Comparison of ENCODE assay signal across 7 mouse cellular contexts in genomic region chr11:59663776-59664320, GRCm38 (mm10). TPM values are rescaled to one million over a fixed set of nuclear protein-coding genes. Genes with fewer than 3 reads are reported as not detected.
DNase-seq lines count a peak whose midpoint lies in the region; ATAC-seq and TF ChIP-seq lines count a peak whose summit lies in the region.

No protein-coding gene starts in this region.

- H3K27ac ChIP-seq in ES-Bruce4 (ENCODE audit: insufficient read depth, low read length) = no peak overlapping the region
- peak overlapping the region; percentile 94 for H3K27ac ChIP-seq in heart, embryonic 13.5 days (replicated peaks)
- peak overlapping the region; percentile 45; the same call in 1 of the 2 replicates for H3K27ac ChIP-seq in limb, embryonic 12.5 days
- H3K27ac ChIP-seq in olfactory bulb, adult 2 months (ENCODE audit: insufficient read depth, low read depth, low read length) = peak overlapping the region; percentile 70; the same call in 1 of the 2 replicates

- no peak for TF ChIP-seq POLR2A in ES-Bruce4 (IDR thresholded peaks at IDR 0.05; ENCODE audit: insufficient read depth, low read length)
- TF ChIP-seq POLR2A in olfactory bulb, adult 2 months (IDR thresholded peaks at IDR 0.05; ENCODE audit: insufficient read depth, low read depth, low read length) = no peak

- peak; percentile 25 for DNase-seq in 3T3-L1 (ENCODE audit: low read depth, low spot score)
- DNase-seq in cerebellum, postnatal 36 days = no peak
- no peak for DNase-seq in testis, postnatal 14 days (ENCODE audit: low spot score)

- 5% methylated on average over 3 of the region's 3 CpGs for WGBS in heart, embryonic 13.5 days
- WGBS in limb, embryonic 12.5 days = 0% methylated on average over 3 of the region's 3 CpGs
- WGBS in olfactory bulb, adult 2 months = 1% methylated on average over 3 of the region's 3 CpGs

- peak overlapping the region; percentile 94 for H3K4me2 ChIP-seq in heart, embryonic 13.5 days
- peak overlapping the region; percentile 89 for H3K4me2 ChIP-seq in limb, embryonic 12.5 days

- no peak overlapping the region for H3K4me3 ChIP-seq in ES-Bruce4 (ENCODE audit: low read depth, low read length)
- H3K4me3 ChIP-seq in heart, embryonic 13.5 days = peak overlapping the region; percentile 84
- H3K4me3 ChIP-seq in limb, embryonic 12.5 days (replicated peaks) = peak overlapping the region; percentile 67
- peak overlapping the region; percentile 66 for H3K4me3 ChIP-seq in olfactory bulb, adult 2 months (ENCODE audit: insufficient read depth, low read depth, low read length)

- TF ChIP-seq EP300 in ES-Bruce4 (IDR thresholded peaks at IDR 0.05; ENCODE audit: insufficient read depth, low read depth, low read length) = no peak

- no peaks in the 10 kb centered on the region for H3K9me3 ChIP-seq in ES-Bruce4 (replicated peaks; ENCODE audit: control insufficient read depth, insufficient read depth, low read length, poor library complexity, severe bottlenecking)
- H3K9me3 ChIP-seq in heart, embryonic 13.5 days = no peaks in the 10 kb centered on the region
- no peaks in the 10 kb centered on the region for H3K9me3 ChIP-seq in limb, embryonic 12.5 days

- no peak for TF ChIP-seq CTCF in ES-Bruce4 (IDR thresholded peaks at IDR 0.05; ENCODE audit: low read depth, low read length)
- no peak for TF ChIP-seq CTCF in olfactory bulb, adult 2 months (IDR thresholded peaks at IDR 0.05; ENCODE audit: insufficient read depth, low read depth, low read length)

- no peaks in the 10 kb centered on the region for H3K36me3 ChIP-seq in ES-Bruce4 (ENCODE audit: control insufficient read depth, insufficient read depth, low read length, poor library complexity, severe bottlenecking)
- peaks cover 2% of the 10 kb centered on the region; the same call in 1 of the 2 replicates for H3K36me3 ChIP-seq in heart, embryonic 13.5 days
- no peaks in the 10 kb centered on the region for H3K36me3 ChIP-seq in limb, embryonic 12.5 days

- ATAC-seq in heart, embryonic 13.5 days (ENCODE audit: extremely low read depth, insufficient number of reproducible peaks, low FRiP score, low TSS enrichment) = no peak
- no peak for ATAC-seq in limb, embryonic 12.5 days (ENCODE audit: insufficient number of reproducible peaks, insufficient read depth, low FRiP score, low TSS enrichment, low read depth)

- peaks cover 2% of the 10 kb centered on the region for H3K4me1 ChIP-seq in ES-Bruce4 (ENCODE audit: control insufficient read depth, insufficient read depth, low read length)
- H3K4me1 ChIP-seq in heart, embryonic 13.5 days = peaks cover 60% of the 10 kb centered on the region
- H3K4me1 ChIP-seq in limb, embryonic 12.5 days (replicated peaks) = peaks cover 36% of the 10 kb centered on the region
- peaks cover 5% of the 10 kb centered on the region for H3K4me1 ChIP-seq in olfactory bulb, adult 2 months (ENCODE audit: control insufficient read depth, insufficient read depth, low read length)

- H3K27me3 ChIP-seq in ES-Bruce4 (ENCODE audit: control insufficient read depth, insufficient read depth, low read length, poor library complexity, severe bottlenecking) = no peaks in the 10 kb centered on the region
- H3K27me3 ChIP-seq in heart, embryonic 13.5 days (replicated peaks) = no peaks in the 10 kb centered on the region
- no peaks in the 10 kb centered on the region; the same call in 1 of the 2 replicates for H3K27me3 ChIP-seq in limb, embryonic 12.5 days

- H3K9ac ChIP-seq in ES-Bruce4 (ENCODE audit: low read depth, poor library complexity, severe bottlenecking) = peak overlapping the region; percentile 87; the same call in 1 of the 2 replicates
- peak overlapping the region; percentile 93 for H3K9ac ChIP-seq in heart, embryonic 13.5 days
- H3K9ac ChIP-seq in limb, embryonic 12.5 days (replicated peaks) = peak overlapping the region; percentile 83

RNA-seq across cellular contexts. Expression of gene Mprip, which starts 2.7 kb away (rescaled TPM):
- polyA plus RNA-seq in ES-Bruce4 (2011; ENCODE audit: insufficient read depth, insufficient read length, low read depth, missing spikeins) = 85.9 and 89.9 TPM in 2 replicates
- polyA plus RNA-seq in heart, embryonic 13.5 days (2015; fragmentation: Nextera tagmentation; extraction: Ambion mirVana) = 25.0 and 26.7 TPM in 2 replicates
- 66.6 and 97.2 TPM in 2 replicates for polyA plus RNA-seq in limb, embryonic 12.5 days (2016; fragmentation: Nextera tagmentation; extraction: Ambion mirVana)
- polyA plus RNA-seq in olfactory bulb, adult 2 months (2012; ENCODE audit: insufficient read depth, insufficient read length, low replicate concordance, missing spikeins) = 111 TPM in 1 of 2 replicates, not detected in the other
